Mouse (Mus musculus): ENCODE results near the gene Gm15294. TPM values are rescaled to one million over a fixed set of nuclear protein-coding genes. Genes with fewer than 3 reads are reported as not detected.

Gm15294 gene
- not detected in 2 replicates for polyA plus RNA-seq (2021; fragmentation: Nextera tagmentation)
- long read RNA-seq, experiment 1: 0 reads
- long read RNA-seq, experiment 2: 0 reads

GRCm38 (mm10) chrX:141875135-141875534 lies at the start of gene Gm15294:
Gm15294 (minus strand) TSS chrX:141875235.

Other genes with a start within 250 kb of the Gm15294 start
- 0.05 and 0.13 TPM in 2 replicates for gene Irs4, start 150.0 kb downstream of the Gm15294 start, polyA plus RNA-seq (2021; fragmentation: Nextera tagmentation)